Mouse (Mus musculus) liver, embryonic 12.5 days (tissue): Measurements from ENCODE around the gene Mpig6b. TPM values are rescaled to one million over a fixed set of nuclear protein-coding genes. Genes with fewer than 3 reads are reported as not detected.

Experiments used
- ATAC-seq: fragments of 200-750 bp; cut with Nextera tagmentation; 2 replicates; pipeline ENCODE4 v1.8.0; 2017; ENCODE audit warnings: moderate number of reproducible peaks, mild to moderate bottlenecking, moderate library complexity
- H3K27ac ChIP-seq: fragments of 300-500 bp; sonication (generic); 2 replicates; pipeline ENCODE4 v1.5.1; 2016; ENCODE audit warnings: mild to moderate bottlenecking
- H3K27me3 ChIP-seq: fragments of 300-500 bp; sonication (generic); replicated peaks from 2 replicates; pipeline ENCODE4 v1.6.1; 2016; ENCODE audit warnings: mild to moderate bottlenecking, moderate library complexity
- H3K36me3 ChIP-seq: fragments of 300-500 bp; sonication (generic); 2 replicates; pipeline ENCODE4 v1.6.1; 2016; ENCODE audit warnings: mild to moderate bottlenecking, moderate library complexity
- H3K4me1 ChIP-seq: fragments of 300-500 bp; sonication (generic); 2 replicates; pipeline ENCODE4 v1.6.1; 2016
- H3K4me2 ChIP-seq: fragments of 300-500 bp; sonication (generic); 2 replicates; pipeline ENCODE4 v1.6.1; 2016; ENCODE audit warnings: mild to moderate bottlenecking, moderate library complexity
- H3K4me3 ChIP-seq: fragments of 300-500 bp; sonication (generic); 2 replicates; pipeline ENCODE4 v1.5.1; 2016; ENCODE audit warnings: mild to moderate bottlenecking, moderate library complexity
- H3K9ac ChIP-seq: fragments of 300-500 bp; sonication (generic); 2 replicates; pipeline ENCODE4 v1.6.1; 2016; ENCODE audit warnings: mild to moderate bottlenecking, moderate library complexity
- H3K9me3 ChIP-seq: fragments of 300-500 bp; sonication (generic); replicated peaks from 2 replicates; pipeline ENCODE4 v1.6.1; 2016; ENCODE audit warnings: mild to moderate bottlenecking, moderate library complexity
- WGBS: fragments of 180-500 bp; shearing (Covaris S2); methylation state at CpG from one replicate; pipeline ENCODE4 v1.1.7; 2016; ENCODE audit not compliant: insufficient replicate concordance; 5-methylcytosine and 5-hydroxymethylcytosine counted together
- polyA plus RNA-seq: library from polyadenylated mRNA; unstranded; fragments of >200 nt; fragmentation: Nextera tagmentation; extraction: Ambion mirVana; gene quantifications from 2 replicates; pipeline ENCODE4 v1.2.1, GENCODE M21; 2016

Gene Mpig6b
- polyA plus RNA-seq, 1 experiment from 2014 or later, result 8.7 TPM

- Histone ChIP-seq H3K27ac (no peak overlapping the region), H3K36me3 (peaks cover 40% of the 10 kb centered on the region), H3K27me3 (no peaks in the 10 kb centered on the region), H3K9ac (no peak overlapping the region), H3K4me2 (no peak overlapping the region), H3K9me3 (no peaks in the 10 kb centered on the region), H3K4me3 (no peak overlapping the region), H3K4me1 (peaks cover 48% of the 10 kb centered on the region)
- no peak for ATAC-seq
- WGBS, result 56% methylated on average over 3 of the region's 3 CpGs
Measured at GRCm38 (mm10) chr17:35018171-35018570, 47.8 kb downstream of the Mpig6b start.

GRCm38 (mm10) chr17:35017706-35018030 lies 48.3 kb downstream of the Mpig6b start:
- Histone ChIP-seq H3K4me2 (no peak overlapping the region), H3K9ac (no peak overlapping the region), H3K27me3 (no peaks in the 10 kb centered on the region), H3K4me3 (no peak overlapping the region), H3K27ac (no peak overlapping the region), H3K4me1 (peaks cover 43% of the 10 kb centered on the region), H3K36me3 (peaks cover 45% of the 10 kb centered on the region), H3K9me3 (no peaks in the 10 kb centered on the region)
- ATAC-seq, result no peak
- WGBS, result 68% methylated on average over 14 of the region's 14 CpGs

- Histone ChIP-seq H3K9me3 (no peaks in the 10 kb centered on the region), H3K27me3 (no peaks in the 10 kb centered on the region), H3K4me2 (no peak overlapping the region), H3K4me1 (peaks cover 37% of the 10 kb centered on the region), H3K9ac (no peak overlapping the region), H3K27ac (0 out of 2 replicates have a peak overlapping the region, but pooled peaks have one; percentile 2), H3K36me3 (peaks cover 51% of the 10 kb centered on the region), H3K4me3 (no peak overlapping the region)
- 72% methylated on average over 10 of the region's 10 CpGs for WGBS
- no peak for ATAC-seq
Measured at GRCm38 (mm10) chr17:35016791-35017705, 48.9 kb downstream of the Mpig6b start.

GRCm38 (mm10) chr17:35016376-35016775 lies 49.6 kb downstream of the Mpig6b start, which contains the start of gene Vwa7:
Gene Vwa7, plus strand, starts transcription at chr17:35016579.
- WGBS, result 81% methylated on average over 12 of the region's 12 CpGs
- Histone ChIP-seq H3K9me3 (no peaks in the 10 kb centered on the region), H3K4me3 (no peak within 1 kb of the TSS), H3K9ac (no peak within 1 kb of the TSS), H3K36me3 (peaks cover 58% of the 10 kb centered on the region), H3K4me1 (peaks cover 30% of the 10 kb centered on the region), H3K27ac (0 out of 2 replicates have a peak within 1 kb of the TSS, but pooled peaks have one; percentile 2), H3K27me3 (no peaks in the 10 kb centered on the region), H3K4me2 (no peak within 1 kb of the TSS)
- ATAC-seq, result peak; percentile 17; the same call in 1 of the 2 replicates

- peaks cover 69% of the 10 kb centered on the region for H3K36me3 ChIP-seq
- H3K4me3 ChIP-seq, result no peak overlapping the region
- no peaks in the 10 kb centered on the region for H3K9me3 ChIP-seq
- H3K4me2 ChIP-seq, result no peak overlapping the region
- H3K4me1 ChIP-seq, result peaks cover 21% of the 10 kb centered on the region
- H3K27me3 ChIP-seq, result no peaks in the 10 kb centered on the region
- WGBS, result 90% methylated on average over 16 of the region's 16 CpGs
- H3K27ac ChIP-seq, result no peak overlapping the region
- ATAC-seq, result no peak
- no peak overlapping the region for H3K9ac ChIP-seq
Measured at GRCm38 (mm10) chr17:35015296-35015695, 50.7 kb downstream of the Mpig6b start.

GRCm38 (mm10) chr17:35013221-35013620 lies 52.8 kb downstream of the Mpig6b start:
- no peak overlapping the region for H3K9ac ChIP-seq
- H3K4me3 ChIP-seq, result no peak overlapping the region
- no peak overlapping the region for H3K4me2 ChIP-seq
- H3K4me1 ChIP-seq, result peaks cover 20% of the 10 kb centered on the region
- H3K9me3 ChIP-seq, result no peaks in the 10 kb centered on the region
- no peaks in the 10 kb centered on the region for H3K27me3 ChIP-seq
- 77% methylated on average over 6 of the region's 6 CpGs for WGBS
- peaks cover 89% of the 10 kb centered on the region for H3K36me3 ChIP-seq
- no peak overlapping the region for H3K27ac ChIP-seq
- ATAC-seq, result no peak

Other genes with a start within 250 kb of the Mpig6b start
- gene Stk19, start 229.2 kb downstream of the Mpig6b start, polyA plus RNA-seq, result 18.0 and 18.6 TPM in 2 replicates
- gene Dxo, start 229.2 kb downstream of the Mpig6b start, polyA plus RNA-seq, result 37.0 and 38.8 TPM in 2 replicates
- 34.0 and 39.5 TPM in 2 replicates for gene Skiv2l, start 216.0 kb downstream of the Mpig6b start, polyA plus RNA-seq
- gene Nelfe, start 215.8 kb downstream of the Mpig6b start, polyA plus RNA-seq, result 69.3 and 72.0 TPM in 2 replicates
- gene Cfb, start 203.7 kb downstream of the Mpig6b start, polyA plus RNA-seq, result 83.5 and 85.0 TPM in 2 replicates
- gene Zbtb12, start 186.7 kb downstream of the Mpig6b start, polyA plus RNA-seq, result 1.8 and 1.9 TPM in 2 replicates
- gene Gm20547, start 184.1 kb downstream of the Mpig6b start, polyA plus RNA-seq, result not detected in 2 replicates
- 7.9 and 8.2 TPM in 2 replicates for gene C2, start 167.9 kb downstream of the Mpig6b start, polyA plus RNA-seq
- 27.1 and 32.8 TPM in 2 replicates for gene Ehmt2, start 167.7 kb downstream of the Mpig6b start, polyA plus RNA-seq
- gene Slc44a4, start 151.7 kb downstream of the Mpig6b start, polyA plus RNA-seq, result 0.75 and 0.79 TPM in 2 replicates
- 16.9 and 17.3 TPM in 2 replicates for gene Neu1, start 134.9 kb downstream of the Mpig6b start, polyA plus RNA-seq
- gene Hspa1b, start 106.9 kb downstream of the Mpig6b start, polyA plus RNA-seq, result 0.11 and 0.21 TPM in 2 replicates
- gene Gm20481, start 96.3 kb downstream of the Mpig6b start, polyA plus RNA-seq, result 0.73 TPM in 1 of 2 replicates, not detected in the other
- gene Hspa1a, start 94.0 kb downstream of the Mpig6b start, polyA plus RNA-seq, result 2.8 and 5.0 TPM in 2 replicates
- 0.38 and 0.49 TPM in 2 replicates for gene Hspa1l, start 93.5 kb downstream of the Mpig6b start, polyA plus RNA-seq
- gene Lsm2, start 84.3 kb downstream of the Mpig6b start, polyA plus RNA-seq, result 202 and 215 TPM in 2 replicates
- 208 and 211 TPM in 2 replicates for gene Vars, start 65.2 kb downstream of the Mpig6b start, polyA plus RNA-seq
- 0.10 and 0.15 TPM in 2 replicates for gene Vwa7, start 49.6 kb downstream of the Mpig6b start, polyA plus RNA-seq
- 2.8 and 3.4 TPM in 2 replicates for gene Sapcd1, start 38.2 kb downstream of the Mpig6b start, polyA plus RNA-seq
- gene Msh5, start 19.4 kb downstream of the Mpig6b start, polyA plus RNA-seq, result 4.0 and 4.8 TPM in 2 replicates
- 160 and 162 TPM in 2 replicates for gene Clic1, start 16.2 kb downstream of the Mpig6b start, polyA plus RNA-seq
- gene Ddah2, start 7.1 kb downstream of the Mpig6b start, polyA plus RNA-seq, result 49.0 and 49.1 TPM in 2 replicates
- gene Ly6g6c, start 796 bp downstream of the Mpig6b start, polyA plus RNA-seq, result 0.41 and 0.44 TPM in 2 replicates
- 0.23 TPM in 1 of 2 replicates, not detected in the other for gene Ly6g6e, start 10.7 kb upstream of the Mpig6b start, polyA plus RNA-seq
- gene Ly6g6d, start 11.9 kb upstream of the Mpig6b start, polyA plus RNA-seq, result 0.36 and 0.53 TPM in 2 replicates
- gene Ly6g6f, start 19.4 kb upstream of the Mpig6b start, polyA plus RNA-seq, result 10.2 and 10.5 TPM in 2 replicates
- 60.2 and 61.1 TPM in 2 replicates for gene Abhd16a, start 23.1 kb upstream of the Mpig6b start, polyA plus RNA-seq
- not detected in 2 replicates for gene Ly6g5c, start 42.1 kb upstream of the Mpig6b start, polyA plus RNA-seq
- gene Ly6g5b, start 49.2 kb upstream of the Mpig6b start, polyA plus RNA-seq, result 0.55 and 0.81 TPM in 2 replicates
- gene Gpank1, start 55.3 kb upstream of the Mpig6b start, polyA plus RNA-seq, result 16.5 and 19.6 TPM in 2 replicates
- 187 and 192 TPM in 2 replicates for gene Csnk2b, start 55.9 kb upstream of the Mpig6b start, polyA plus RNA-seq
- 3.7 and 4.3 TPM in 2 replicates for gene D17H6S53E, start 60.2 kb upstream of the Mpig6b start, polyA plus RNA-seq
- gene Apom, start 65.9 kb upstream of the Mpig6b start, polyA plus RNA-seq, result 482 and 508 TPM in 2 replicates
- gene Bag6, start 69.0 kb upstream of the Mpig6b start, polyA plus RNA-seq, result 29.1 and 35.5 TPM in 2 replicates
- 83.0 and 86.8 TPM in 2 replicates for gene Prrc2a, start 98.7 kb upstream of the Mpig6b start, polyA plus RNA-seq
- 10.5 and 11.6 TPM in 2 replicates for gene Aif1, start 109.9 kb upstream of the Mpig6b start, polyA plus RNA-seq
- 20.8 and 23.7 TPM in 2 replicates for gene Lst1, start 122.3 kb upstream of the Mpig6b start, polyA plus RNA-seq
- gene Ltb, start 128.3 kb upstream of the Mpig6b start, polyA plus RNA-seq, result 1.2 and 1.3 TPM in 2 replicates
- gene Tnf, start 135.8 kb upstream of the Mpig6b start, polyA plus RNA-seq, result 0.33 and 0.36 TPM in 2 replicates
- gene Lta, start 139.2 kb upstream of the Mpig6b start, polyA plus RNA-seq, result 0.12 TPM in 1 of 2 replicates, not detected in the other
- gene Gm16181, start 154.7 kb upstream of the Mpig6b start, polyA plus RNA-seq, result 0.42 TPM in 1 of 2 replicates, not detected in the other
- gene Atp6v1g2, start 167.5 kb upstream of the Mpig6b start, polyA plus RNA-seq, result 1.3 and 1.8 TPM in 2 replicates
- gene Nfkbil1, start 169.6 kb upstream of the Mpig6b start, polyA plus RNA-seq, result 5.7 and 6.4 TPM in 2 replicates
- 258 and 267 TPM in 2 replicates for gene Ddx39b, start 175.6 kb upstream of the Mpig6b start, polyA plus RNA-seq
- 66.8 and 72.5 TPM in 2 replicates for gene H2-D1, start 196.5 kb upstream of the Mpig6b start, polyA plus RNA-seq